Mouse (Mus musculus): Measurements from ENCODE around the gene Taar8c. TPM values are rescaled to one million over a fixed set of nuclear protein-coding genes. Genes with fewer than 3 reads are reported as not detected.
"Not testable (repeated sequence)": the region's sequence is repeated elsewhere in the genome, so short reads cannot be mapped to it uniquely, and the experiment has no call there.

Gene Taar8c
- total RNA-seq (2021), result not detected
- long read RNA-seq, experiment 1, result 0 reads
- long read RNA-seq, experiment 2, result 0 reads

DNA sequence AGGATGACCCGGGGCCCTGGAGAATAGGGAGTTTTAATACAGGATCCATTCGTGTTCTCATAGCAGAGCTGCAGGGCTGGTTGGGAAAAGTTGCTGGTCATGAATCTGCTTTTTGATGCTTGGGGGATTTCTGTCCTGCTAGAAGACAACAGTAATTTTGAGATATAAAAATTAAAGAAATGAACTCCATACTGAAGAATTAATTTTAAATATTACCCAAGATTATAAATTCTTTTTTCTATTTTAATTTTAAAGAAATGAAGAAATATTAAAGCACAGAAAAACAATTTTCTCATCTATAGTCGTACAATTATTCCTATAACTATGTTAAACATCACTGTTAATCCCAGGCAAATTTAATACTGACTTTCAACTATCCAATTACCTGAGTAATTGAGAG, at the start of gene Taar8c:
TSS of gene Taar8c (minus strand) at position 101 of the 400 bp plus-strand sequence.
- DNase-seq (ENCODE audit: low spot score in 2 of 2), result not testable (repeated sequence)

DNA sequence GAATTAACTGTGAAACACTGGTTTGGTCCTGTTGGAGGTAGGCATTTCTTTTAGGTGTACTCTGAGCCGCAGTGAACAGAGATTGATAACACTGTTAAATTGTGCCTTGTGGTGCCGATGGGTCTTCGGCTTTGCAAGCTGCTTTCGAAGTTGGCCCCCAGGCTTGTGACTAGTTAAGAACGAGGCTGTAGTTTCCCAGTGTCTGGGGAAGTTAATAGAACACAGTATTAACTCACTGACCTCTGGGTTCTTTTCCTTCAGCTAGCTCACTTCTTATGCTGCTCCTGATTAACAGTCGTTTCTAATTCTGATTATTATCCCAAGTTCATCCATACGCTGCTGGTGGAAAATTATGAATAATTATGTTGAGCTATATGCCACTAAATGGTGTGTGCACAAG, 48.4 kb upstream of the Taar8c start:
- DNase-seq (ENCODE audit: low spot score in 2 of 2), result no peak

DNA sequence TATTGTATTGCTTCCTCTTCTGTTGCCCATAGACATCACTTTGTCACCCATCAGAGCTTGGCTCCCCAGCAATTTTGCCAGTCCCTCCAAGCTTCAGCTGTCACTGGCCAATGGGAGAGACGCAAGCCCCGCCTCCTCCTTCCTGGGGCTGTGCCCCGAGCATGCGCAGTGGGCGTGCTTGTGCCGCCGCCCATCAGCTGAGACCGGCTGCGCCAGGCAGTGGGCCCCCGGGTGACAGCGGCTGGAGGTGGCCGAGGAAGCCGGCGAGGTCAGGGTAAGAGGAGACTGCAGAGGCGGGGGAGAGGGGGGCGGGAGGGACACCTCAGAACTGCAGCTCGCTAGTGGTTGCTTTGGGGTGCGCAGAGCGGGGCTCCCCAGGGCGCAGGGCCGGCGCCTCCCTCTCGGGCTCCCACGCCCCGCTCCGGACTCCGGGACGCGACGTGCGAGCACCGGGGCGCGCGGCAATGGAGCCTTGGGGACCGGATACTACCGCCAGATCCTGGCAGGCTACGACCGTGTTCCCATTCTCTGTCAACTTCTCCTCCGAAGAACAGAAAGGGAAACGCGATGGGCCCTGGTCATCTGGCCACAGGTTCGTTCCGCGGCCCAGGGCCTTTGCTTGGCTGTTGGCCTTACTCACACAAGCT, 47.5 kb upstream of the Taar8c start, which contains the start of gene Stx7:
TSS of gene Stx7 (plus strand) at position 168 of the 647 bp plus-strand sequence.
- peak; percentile 88 to 93 for DNase-seq (ENCODE audit: low spot score in 2 of 2)

DNA sequence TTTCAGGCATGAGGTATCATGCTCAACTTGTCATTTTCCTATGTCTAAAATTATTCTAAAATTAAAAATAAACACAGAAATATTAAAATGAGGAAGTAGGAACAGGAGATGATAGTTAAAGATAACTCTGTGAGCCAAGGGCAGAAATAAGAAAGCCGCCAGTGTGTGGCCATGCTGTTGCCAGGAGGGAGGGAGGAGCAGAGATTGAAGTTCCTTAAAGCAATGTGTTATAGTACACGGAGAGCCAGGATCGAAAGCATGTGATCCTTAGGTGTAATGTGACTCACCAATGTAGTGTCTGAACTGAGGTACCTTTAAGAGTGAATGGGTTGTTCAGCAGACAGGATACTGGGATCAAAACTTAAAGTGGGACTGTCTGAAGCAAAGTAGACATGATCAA, 41.0 kb upstream of the Taar8c start:
- no peak for DNase-seq (ENCODE audit: low spot score in 2 of 2)

DNA sequence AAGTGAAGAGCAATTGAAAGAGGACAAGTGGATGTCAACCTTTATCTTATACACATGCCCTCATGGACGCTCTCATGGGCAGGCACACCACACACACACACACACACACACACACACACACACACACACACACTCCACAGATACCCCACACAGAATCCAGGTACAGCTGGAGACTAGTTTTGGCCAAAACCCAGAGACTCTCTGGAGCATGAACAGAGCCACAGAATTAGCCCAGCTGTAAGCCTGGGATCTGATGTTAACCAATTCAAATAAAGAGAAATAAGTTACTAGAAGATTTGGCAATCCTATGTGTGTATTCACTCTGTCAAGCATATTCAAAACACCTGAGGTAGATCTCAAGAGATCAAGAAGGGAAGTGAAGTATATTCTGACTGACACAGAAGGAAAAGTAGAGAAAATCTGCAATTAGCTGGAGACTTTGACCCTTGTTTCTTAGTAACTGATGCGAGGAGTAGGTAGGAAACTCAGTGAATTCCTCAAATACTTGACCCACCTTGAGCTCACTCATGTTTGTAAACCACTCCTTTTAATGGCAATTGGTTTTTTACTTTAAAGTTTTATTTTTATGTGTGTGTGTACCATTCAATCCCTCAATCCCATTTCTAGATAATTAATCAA, 37.0 kb upstream of the Taar8c start:
- no peak for DNase-seq (ENCODE audit: low spot score in 2 of 2)

DNA sequence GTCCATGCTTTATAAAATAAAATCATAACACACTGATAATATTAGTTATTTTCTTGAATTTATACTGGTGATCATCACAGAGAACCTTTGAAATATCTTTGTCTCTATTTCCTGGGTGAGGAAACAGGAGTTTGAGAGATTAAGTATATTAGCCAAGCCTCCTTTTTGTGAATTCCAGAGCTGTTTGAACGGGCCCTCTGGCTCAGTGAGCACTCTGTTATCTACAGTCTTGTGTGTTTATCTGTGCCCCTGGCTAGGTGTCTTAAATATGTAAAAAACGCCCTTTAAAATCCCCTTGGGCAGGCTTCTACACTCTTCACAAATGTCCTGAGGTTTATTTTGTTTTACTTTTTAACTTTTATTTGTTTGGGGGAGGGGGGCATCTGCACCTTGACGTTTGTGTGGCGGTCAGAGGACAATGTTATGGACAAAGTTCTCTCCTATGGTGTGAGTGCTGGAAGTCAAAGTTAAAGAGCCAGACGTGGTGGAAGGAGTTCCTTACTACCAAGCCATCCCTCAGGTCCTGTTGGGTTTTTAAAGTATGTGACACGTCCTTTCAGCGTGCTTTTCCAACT, 32.4 kb upstream of the Taar8c start:
- no peak for DNase-seq (ENCODE audit: low spot score in 2 of 2)

DNA sequence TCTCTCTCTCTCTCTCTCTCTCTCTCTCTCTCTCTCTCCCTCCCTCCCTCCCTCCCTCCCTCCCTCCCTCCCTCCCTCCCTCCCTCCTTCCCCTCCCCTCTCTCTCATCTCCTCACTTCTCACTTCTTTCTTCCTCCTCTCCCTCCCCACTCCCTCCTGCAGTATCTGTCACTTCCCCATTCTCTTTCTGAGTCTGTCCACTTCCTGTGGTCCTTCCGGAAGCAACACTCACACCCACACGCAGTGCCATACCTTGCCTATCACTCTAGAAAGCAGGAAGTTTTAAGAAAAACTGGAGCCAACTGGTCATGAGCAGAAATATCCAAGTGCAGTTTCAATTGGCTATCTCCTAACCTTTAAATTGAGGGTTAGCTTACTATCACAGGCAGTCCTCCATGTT, 31.4 kb upstream of the Taar8c start:
- DNase-seq (ENCODE audit: low spot score in 2 of 2), result no peak

DNA sequence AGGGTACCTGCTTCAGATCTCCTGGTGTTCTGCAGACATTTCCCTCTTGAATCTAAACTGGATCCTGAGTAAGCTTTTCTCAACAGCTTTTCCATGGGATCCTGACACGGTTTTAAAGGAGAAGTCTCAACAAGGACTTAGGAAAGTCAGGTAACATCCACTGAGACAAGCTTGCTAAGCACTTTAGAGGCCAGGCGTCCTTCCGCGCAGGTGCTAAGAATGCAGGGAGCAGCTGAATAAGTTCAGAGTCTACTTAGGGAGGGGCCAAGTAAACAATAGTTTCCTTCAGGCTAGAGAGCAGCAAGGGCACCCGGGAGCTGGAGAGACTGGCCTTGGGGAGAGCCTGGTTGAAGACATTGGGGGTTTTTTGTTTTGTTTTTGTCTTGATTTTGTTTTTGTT, 30.6 kb upstream of the Taar8c start:
- no peak for DNase-seq (ENCODE audit: low spot score in 2 of 2)

DNA sequence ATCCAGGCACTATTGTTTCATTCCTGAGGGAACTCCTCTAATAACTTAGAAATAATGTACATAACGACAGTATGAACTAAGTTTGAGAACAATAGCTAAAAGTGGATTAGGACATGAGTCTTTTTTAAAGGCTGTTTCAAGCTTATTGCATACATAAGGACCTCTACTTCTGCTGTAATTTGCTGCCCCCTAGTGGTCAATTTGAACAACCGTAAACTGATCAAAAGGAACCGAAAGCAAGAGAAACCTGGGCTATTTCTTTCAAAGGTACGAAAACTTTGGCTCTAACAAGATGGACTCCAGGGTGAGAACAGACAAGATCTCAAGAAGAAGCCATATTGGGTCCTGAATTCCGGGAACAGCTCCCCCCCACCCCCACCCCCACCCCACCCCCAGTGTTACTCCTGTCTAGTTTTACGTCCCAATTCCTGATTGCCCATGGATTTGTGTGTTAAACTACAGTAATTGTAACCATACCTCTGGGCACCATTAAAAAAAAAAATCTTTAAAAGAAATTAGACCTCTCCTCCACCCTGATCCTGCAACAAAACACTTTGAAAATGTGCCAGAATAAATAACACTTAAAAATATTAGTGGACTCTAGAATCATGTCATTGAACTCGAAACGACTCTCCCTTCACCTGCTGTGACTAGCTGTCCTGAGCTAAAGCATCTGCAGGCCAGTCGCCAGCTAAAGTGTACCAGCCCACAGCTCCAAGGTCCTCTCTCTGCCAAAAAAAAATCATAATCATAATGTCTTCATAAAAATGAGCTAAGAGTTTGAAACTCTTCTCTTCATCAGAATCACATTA, 29.9 kb upstream of the Taar8c start:
- peak; percentile 24 to 88 for DNase-seq (ENCODE audit: low spot score in 2 of 2)

DNA sequence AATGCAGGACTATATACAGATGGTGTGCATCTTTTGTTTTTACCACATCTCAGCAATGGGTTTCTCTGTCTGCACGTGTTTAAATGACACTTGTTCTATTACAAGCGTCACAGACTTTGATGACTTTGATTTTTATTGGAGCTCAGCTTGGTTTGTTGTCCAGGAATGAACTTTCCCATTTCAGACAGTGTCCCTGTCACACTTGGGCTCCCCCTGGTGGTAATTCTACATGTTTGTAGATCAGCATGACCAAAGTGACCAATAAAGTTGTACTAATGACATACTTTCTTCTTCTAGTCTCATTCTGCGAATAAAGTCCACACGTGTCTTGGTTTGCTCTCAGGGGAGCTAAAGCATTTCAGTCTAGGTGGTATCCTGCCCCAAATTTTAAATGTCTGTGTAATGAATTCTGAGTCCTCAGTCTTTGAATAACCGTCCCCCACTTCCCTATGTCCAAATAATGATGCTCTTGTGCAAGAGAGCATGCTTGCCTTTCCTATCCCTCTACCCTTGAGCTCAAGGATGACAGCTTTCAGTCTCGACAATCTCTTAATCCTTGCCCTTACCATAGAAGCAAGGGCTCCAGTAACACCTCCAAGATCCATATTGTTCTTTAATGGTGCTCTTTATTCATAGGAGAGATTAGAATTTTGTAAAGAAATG, 9.5 kb upstream of the Taar8c start:
- peak in 1 of 2 experiments; percentile 36 for DNase-seq (ENCODE audit: low spot score in 2 of 2)

DNA sequence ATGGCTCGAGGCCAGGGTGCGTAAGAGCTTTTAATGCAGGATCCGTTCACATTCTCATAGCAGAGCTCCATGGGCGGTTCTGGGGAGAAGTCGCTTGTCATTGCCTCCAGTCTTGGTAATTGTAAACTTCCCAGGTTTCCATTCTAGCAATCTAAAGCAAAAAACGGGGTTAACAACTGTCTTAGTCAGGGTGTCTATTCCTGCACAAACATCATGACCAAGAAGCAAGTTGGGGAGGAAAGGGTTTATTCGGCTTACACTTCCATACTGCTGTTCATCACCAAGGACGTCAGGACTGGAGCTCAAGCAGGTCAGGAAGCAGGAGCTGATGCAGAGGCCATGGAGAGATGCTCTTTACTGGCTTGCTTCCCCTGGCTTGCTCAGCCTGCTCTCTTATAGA, 7.7 kb upstream of the Taar8c start, which contains the start of gene Taar9:
TSS of gene Taar9 (minus strand) at position 101 of the 400 bp plus-strand sequence.
- DNase-seq (ENCODE audit: low spot score in 2 of 2), result not testable (repeated sequence)

DNA sequence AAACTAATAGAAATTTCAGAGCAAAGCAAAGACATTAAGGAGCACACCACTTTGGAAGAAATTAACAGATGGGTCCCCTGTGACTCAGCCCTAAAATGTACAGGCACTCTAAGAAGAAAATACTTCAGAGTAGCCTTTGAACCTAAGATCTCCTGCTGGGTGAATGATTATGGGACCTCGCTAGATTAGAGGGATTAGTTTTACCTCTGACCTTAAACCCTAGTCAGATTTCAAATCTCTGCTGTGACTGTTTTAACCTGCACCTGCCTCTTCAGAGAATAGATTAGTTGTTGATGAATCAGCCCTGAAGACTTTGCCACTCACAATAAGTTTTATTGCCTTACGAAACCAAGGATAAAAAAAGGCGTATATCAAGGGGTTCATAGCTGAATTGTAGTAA, 6.5 kb upstream of the Taar8c start:
- DNase-seq (ENCODE audit: low spot score in 2 of 2), result no peak

DNA sequence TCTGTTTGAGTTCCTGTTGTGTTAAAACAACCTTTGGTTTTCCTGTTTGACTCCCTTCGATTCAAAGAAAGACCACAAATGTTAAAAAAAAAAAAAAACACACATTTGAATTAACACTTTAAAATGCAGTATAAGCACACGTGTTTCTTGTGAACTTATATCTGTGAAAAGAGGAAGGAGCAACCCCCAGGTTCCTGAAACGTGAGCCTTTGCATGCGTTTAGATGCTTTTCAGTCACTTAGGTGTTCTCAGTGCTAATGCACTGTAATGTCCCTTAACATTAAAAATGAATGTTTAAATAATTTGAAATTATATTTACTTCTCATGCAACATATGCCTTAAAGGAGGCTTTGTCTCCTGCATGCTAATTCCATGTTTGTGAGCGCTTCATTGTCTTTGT, 6.0 kb upstream of the Taar8c start:
- DNase-seq (ENCODE audit: low spot score in 2 of 2), result no peak

DNA sequence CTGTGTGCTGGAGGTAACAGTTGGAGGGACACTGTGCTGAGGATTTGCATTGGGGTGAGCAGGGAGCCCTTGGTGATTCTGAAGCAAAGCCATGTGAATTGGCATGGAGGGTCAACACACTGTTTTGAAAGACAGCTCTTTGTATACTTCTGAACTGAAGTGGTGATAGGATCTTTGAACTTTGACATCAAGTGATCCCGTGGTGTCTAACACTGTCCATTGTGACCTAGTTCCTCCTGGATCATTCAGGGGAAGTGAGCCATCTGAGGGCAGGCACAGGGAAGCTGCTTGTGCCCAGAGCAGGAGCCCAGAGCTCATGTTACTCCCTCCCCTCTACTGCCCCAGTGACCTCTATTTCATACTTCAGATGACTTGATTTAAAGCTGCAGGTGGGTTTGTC, 1.6 kb upstream of the Taar8c start:
- not testable (repeated sequence) for DNase-seq (ENCODE audit: low spot score in 2 of 2)

DNA sequence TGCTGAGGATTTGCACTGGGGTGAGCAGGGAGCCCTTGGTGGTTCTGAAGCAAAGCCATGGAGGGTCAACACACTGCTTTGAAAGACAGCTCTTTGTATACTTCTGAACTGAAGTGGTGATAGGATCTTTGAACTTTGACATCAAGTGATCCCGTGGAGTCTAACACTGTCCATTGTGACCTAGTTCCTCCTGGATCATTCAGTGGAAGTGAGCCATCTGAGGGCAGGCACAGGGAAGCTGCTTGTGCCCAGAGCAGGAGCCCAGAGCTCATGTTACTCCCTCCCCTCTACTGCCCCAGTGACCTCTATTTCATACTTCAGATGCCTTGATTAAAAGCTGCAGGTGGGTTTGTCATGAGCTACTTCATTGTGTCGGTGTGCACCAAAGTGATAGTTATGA, 4.7 kb downstream of the Taar8c start:
- not testable (repeated sequence) for DNase-seq (ENCODE audit: low spot score in 2 of 2)

DNA sequence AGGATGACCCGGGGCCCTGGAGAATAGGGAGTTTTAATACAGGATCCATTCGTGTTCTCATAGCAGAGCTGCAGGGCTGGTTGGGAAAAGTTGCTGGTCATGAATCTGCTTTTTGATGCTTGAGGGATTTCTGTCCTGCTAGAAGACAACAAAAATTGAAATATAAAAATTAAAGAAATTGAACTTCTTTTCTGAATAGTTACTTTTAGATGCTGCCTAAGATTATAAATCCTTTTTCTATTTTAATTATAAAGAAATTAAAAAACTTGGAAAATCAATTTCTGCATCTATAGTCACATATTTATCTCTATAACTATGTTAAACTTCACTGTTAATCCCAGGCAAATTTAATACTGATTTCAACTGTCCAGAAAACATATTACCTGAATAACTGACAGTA, 9.5 kb downstream of the Taar8c start, which contains the start of gene Taar8b:
TSS of gene Taar8b (minus strand) at position 101 of the 400 bp plus-strand sequence.
- no peak for DNase-seq (ENCODE audit: low spot score in 2 of 2)

DNA sequence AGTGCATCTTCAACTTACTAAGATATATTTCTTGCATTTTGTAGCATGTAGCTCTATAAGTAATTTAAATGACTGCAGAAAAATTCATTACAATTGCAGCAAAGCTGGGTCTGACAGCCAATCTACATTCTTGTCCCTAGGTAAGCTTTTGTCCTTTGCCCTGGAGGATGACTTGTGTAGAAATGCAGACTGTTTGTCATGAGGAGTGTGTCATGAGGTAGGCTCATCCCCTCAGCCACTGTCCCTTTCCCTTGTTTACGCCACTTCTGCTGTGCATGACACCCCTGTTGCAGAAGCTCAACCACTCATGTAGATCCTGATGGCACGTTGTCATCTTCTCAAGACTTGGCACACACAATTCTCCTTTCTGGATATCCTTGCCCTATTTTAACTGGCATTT, 14.5 kb downstream of the Taar8c start:
- no peak for DNase-seq (ENCODE audit: low spot score in 2 of 2)

DNA sequence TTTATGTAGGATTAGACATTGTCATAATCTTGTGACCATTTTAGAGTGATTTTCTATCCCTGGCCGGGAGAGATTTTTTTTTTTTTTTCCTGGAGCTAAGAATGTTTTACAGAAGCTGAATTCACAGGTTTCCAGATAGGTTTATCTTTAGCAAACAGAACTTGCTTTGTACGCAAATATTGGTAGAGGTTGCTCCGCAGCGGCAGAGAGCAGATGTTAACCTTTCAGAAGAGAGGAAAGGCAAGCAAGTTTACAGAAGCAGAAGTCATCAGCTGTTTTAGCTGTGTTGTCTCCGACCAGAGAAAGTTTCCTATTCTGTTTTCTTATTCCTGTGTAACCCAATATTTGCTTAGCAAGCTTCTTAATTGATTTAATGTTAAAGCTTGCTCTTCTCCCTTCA, 15.2 kb downstream of the Taar8c start:
- DNase-seq (ENCODE audit: low spot score in 2 of 2), result no peak

DNA sequence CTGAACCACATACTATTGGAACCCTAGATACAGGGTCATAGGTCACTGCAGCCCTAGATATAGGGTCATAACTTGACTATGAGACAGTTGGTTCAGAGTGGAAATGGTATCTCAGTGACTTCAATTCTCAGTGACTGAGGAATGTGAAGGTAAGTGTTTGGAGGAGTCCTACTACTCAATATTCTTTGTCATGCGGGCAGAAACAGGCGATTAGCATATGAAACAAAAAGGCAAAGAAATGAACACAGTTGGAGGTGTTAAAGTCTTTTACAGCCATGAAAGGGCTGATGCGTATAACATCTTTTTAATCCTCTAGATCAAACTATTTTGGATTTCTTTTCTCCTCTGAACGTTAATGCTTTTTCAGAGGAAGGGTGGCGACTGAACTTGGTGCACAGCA, 15.8 kb downstream of the Taar8c start:
- no peak for DNase-seq (ENCODE audit: low spot score in 2 of 2)

DNA sequence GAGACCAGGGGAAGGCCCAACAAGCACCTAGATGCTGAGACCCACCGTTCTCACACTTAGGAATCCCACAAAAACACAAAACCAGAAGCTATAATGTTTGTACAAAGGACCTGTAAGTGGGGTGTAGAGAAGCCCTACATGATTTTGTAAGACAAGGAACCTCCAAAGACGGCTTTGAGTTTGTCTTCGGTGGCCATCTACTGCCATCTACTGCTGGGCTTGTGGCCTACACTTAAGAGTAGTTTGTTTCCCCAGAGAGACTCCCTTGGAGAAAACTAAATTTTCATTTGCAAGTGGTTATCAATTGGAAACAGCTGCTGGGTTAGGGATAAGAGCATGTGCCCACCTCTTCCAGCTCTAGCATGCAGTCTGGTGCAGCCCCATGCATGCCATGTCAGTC, 21.5 kb downstream of the Taar8c start:
- DNase-seq (ENCODE audit: low spot score in 2 of 2), result peak; percentile 43 to 52

DNA sequence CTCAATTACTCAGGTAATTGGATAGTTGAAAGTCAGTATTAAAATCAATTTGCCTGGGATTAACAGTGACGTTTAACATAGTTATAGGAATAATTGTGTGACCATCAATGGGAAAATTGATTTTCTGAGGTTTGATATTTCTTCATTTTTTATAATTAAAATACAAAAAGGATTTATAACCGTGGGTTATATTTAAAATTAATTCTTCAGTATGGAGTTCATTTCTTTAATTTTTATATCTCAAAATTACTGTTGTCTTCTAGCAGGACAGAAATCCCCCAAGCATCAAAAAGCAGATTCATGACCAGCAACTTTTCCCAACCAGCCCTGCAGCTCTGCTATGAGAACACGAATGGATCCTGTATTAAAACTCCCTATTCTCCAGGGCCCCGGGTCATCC, 25.5 kb downstream of the Taar8c start, which contains the start of gene Taar8a:
TSS of gene Taar8a (plus strand) at position 301 of the 400 bp plus-strand sequence.
- DNase-seq (ENCODE audit: low spot score in 2 of 2), result not testable (repeated sequence)

Data from layer of hippocampus, postnatal 14 days (tissue).